Mouse (Mus musculus) heart, embryonic 10.5 days (tissue): Measurements from ENCODE around the gene Gja4. TPM values are rescaled to one million over a fixed set of nuclear protein-coding genes. Genes with fewer than 3 reads are reported as not detected.
A peak's percentile ranks its signal among the peaks of the same experiment; 100 is the strongest.

Experiments
- DNase-seq: peaks from one replicate; pipeline ENCODE4 v3.0.0-alpha.2; 2017; ENCODE audit warnings: low spot score
- H3K27ac ChIP-seq: fragments of 300-500 bp; sonication (generic); 2 replicates; pipeline ENCODE4 v1.5.1; 2016; ENCODE audit warnings: mild to moderate bottlenecking
- H3K27me3 ChIP-seq: fragments of 300-500 bp; sonication (generic); 2 replicates; pipeline ENCODE4 v1.6.1; 2016; ENCODE audit warnings: mild to moderate bottlenecking; ENCODE audit not compliant: poor library complexity, insufficient read depth, severe bottlenecking
- H3K36me3 ChIP-seq: fragments of 300-500 bp; sonication (generic); 2 replicates; pipeline ENCODE4 v1.6.1; 2016; ENCODE audit warnings: mild to moderate bottlenecking, moderate library complexity
- H3K4me1 ChIP-seq: fragments of 300-500 bp; sonication (generic); 2 replicates; pipeline ENCODE4 v1.6.1; 2016; ENCODE audit warnings: mild to moderate bottlenecking
- H3K4me3 ChIP-seq: fragments of 300-500 bp; sonication (generic); 2 replicates; pipeline ENCODE4 v1.5.1; 2016; ENCODE audit warnings: mild to moderate bottlenecking, moderate library complexity
- H3K9me3 ChIP-seq: fragments of 300-500 bp; sonication (generic); 2 replicates; pipeline ENCODE4 v1.6.1; 2016; ENCODE audit warnings: mild to moderate bottlenecking, moderate library complexity
- WGBS: fragments of 180-500 bp; shearing (Covaris S2); methylation state at CpG from one replicate; pipeline ENCODE4 v1.1.7; 2016; 5-methylcytosine and 5-hydroxymethylcytosine counted together
- polyA plus RNA-seq: library from polyadenylated mRNA; unstranded; fragments of >200 nt; fragmentation: Nextera tagmentation; extraction: Ambion mirVana; gene quantifications from 2 replicates; pipeline ENCODE4 v1.2.1, GENCODE M21; 2016

Gja4 gene
- polyA plus RNA-seq, 1 experiment from 2014 or later, result 32.7 TPM

GRCm38 (mm10) chr4:127263438-127264182 lies 50.2 kb downstream of the Gja4 start:
- Histone ChIP-seq H3K4me1 (peaks cover 28% of the 10 kb centered on the region), H3K36me3 (no peaks in the 10 kb centered on the region), H3K27ac (peak overlapping the region; percentile 63), H3K27me3 (peaks cover 4% of the 10 kb centered on the region; the same call in 1 of the 2 replicates), H3K9me3 (no peaks in the 10 kb centered on the region), H3K4me3 (no peak overlapping the region)
- WGBS, result 44% methylated on average over 19 of the region's 19 CpGs
- peak; percentile 80 for DNase-seq

DNA sequence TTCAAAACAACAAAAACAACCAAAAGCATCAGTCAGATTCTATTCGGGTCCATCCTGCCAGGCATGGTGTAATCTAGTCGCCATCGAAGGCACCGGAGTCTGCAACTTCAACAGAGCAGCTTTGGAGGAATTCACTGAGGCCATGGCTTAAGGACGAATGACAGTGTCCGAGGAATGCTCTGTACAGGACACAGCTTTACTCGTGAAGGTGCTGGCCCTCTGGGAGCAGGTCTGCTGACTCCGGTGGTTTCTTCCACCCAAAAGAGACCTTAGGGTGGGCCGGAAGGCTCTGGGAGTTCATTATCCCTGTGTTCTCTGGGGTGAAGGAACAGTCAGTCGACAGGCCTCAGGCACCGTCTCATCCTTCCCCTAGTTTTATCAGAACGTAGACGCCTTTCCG lies 52.2 kb downstream of the Gja4 start:
- DNase-seq, result no peak
- H3K4me3 ChIP-seq, result no peak overlapping the region
- H3K27me3 ChIP-seq, result no peaks in the 10 kb centered on the region
- H3K9me3 ChIP-seq, result no peaks in the 10 kb centered on the region
- WGBS, result 78% methylated on average over 14 of the region's 14 CpGs
- peaks cover 38% of the 10 kb centered on the region for H3K4me1 ChIP-seq
- 0 out of 2 replicates have a peak overlapping the region, but pooled peaks have one; percentile 63 for H3K27ac ChIP-seq
- H3K36me3 ChIP-seq, result no peaks in the 10 kb centered on the region

Other genes with a start within 250 kb of the Gja4 start
- gene Zmym6, start 236.7 kb downstream of the Gja4 start, polyA plus RNA-seq, result 13.2 and 15.2 TPM in 2 replicates
- 16.4 and 16.5 TPM in 2 replicates for gene Tmem35b, start 190.3 kb downstream of the Gja4 start, polyA plus RNA-seq
- gene Dlgap3, start 144.8 kb downstream of the Gja4 start, polyA plus RNA-seq, result 0.31 and 0.77 TPM in 2 replicates
- gene Smim12, start 70.3 kb downstream of the Gja4 start, polyA plus RNA-seq, result 83.2 TPM in 2 replicates
- 0.90 and 3.2 TPM in 2 replicates for gene Gjb3, start 16.8 kb upstream of the Gja4 start, polyA plus RNA-seq
- gene Gjb4, start 40.0 kb upstream of the Gja4 start, polyA plus RNA-seq, result not detected in 2 replicates
- gene Gjb5, start 44.1 kb upstream of the Gja4 start, polyA plus RNA-seq, result 0.58 and 1.8 TPM in 2 replicates